Mouse (Mus musculus): ENCODE results near the gene Krt23.
A peak's percentile ranks its signal among the peaks of the same experiment; 100 is the strongest.

Gene Krt23

GRCm38 (mm10) chr11:99492733-99493573, at the start of gene Krt23:
Gene Krt23, minus strand, starts transcription at chr11:99493137.
- DNase-seq = no peak

GRCm38 (mm10) chr11:99539721-99540120, 46.8 kb upstream of the Krt23 start:
- DNase-seq = peak; percentile 37 to 45

- no peak for DNase-seq
Observed at GRCm38 (mm10) chr11:99521288-99521860, 28.4 kb upstream of the Krt23 start, which contains the start of gene Krt39. Gene Krt39, minus strand, starts transcription at chr11:99521338.

- DNase-seq = no peak
Observed at GRCm38 (mm10) chr11:99514098-99514497, 21.2 kb upstream of the Krt23 start.

- no peak for DNase-seq
Observed at GRCm38 (mm10) chr11:99500095-99500805, 7.3 kb upstream of the Krt23 start.

GRCm38 (mm10) chr11:99496460-99496859, 3.5 kb upstream of the Krt23 start:
- no peak for DNase-seq

GRCm38 (mm10) chr11:99494741-99495140, 1.8 kb upstream of the Krt23 start:
- no peak for DNase-seq

GRCm38 (mm10) chr11:99493574-99493850, 575 bp upstream of the Krt23 start:
- no peak for DNase-seq

GRCm38 (mm10) chr11:99491040-99491439, 1.9 kb downstream of the Krt23 start:
- no peak for DNase-seq

- DNase-seq = no peak
Observed at GRCm38 (mm10) chr11:99490624-99491023, 2.3 kb downstream of the Krt23 start.

GRCm38 (mm10) chr11:99489233-99489632, 3.7 kb downstream of the Krt23 start:
- DNase-seq = no peak

- no peak for DNase-seq
Observed at GRCm38 (mm10) chr11:99474981-99475380, 18.0 kb downstream of the Krt23 start.

- DNase-seq = no peak
Observed at GRCm38 (mm10) chr11:99473433-99473832, 19.5 kb downstream of the Krt23 start.

GRCm38 (mm10) chr11:99472405-99472804, 20.5 kb downstream of the Krt23 start:
- DNase-seq = no peak

- DNase-seq = no peak
Observed at GRCm38 (mm10) chr11:99471946-99472345, 21.0 kb downstream of the Krt23 start.

- no peak for DNase-seq
Observed at GRCm38 (mm10) chr11:99469228-99469627, 23.7 kb downstream of the Krt23 start.

GRCm38 (mm10) chr11:99468566-99468965, 24.4 kb downstream of the Krt23 start:
- no peak for DNase-seq

GRCm38 (mm10) chr11:99466316-99466715, 26.6 kb downstream of the Krt23 start:
- DNase-seq = no peak

GRCm38 (mm10) chr11:99464836-99465235, 28.1 kb downstream of the Krt23 start:
- DNase-seq = peak; percentile 67 to 80

GRCm38 (mm10) chr11:99463155-99463554, 29.8 kb downstream of the Krt23 start:
- peak; percentile 47 to 62 for DNase-seq

GRCm38 (mm10) chr11:99461736-99462135, 31.2 kb downstream of the Krt23 start:
- no peak for DNase-seq

- DNase-seq = no peak
Observed at GRCm38 (mm10) chr11:99458887-99459286, 34.0 kb downstream of the Krt23 start.

- no peak for DNase-seq
Observed at GRCm38 (mm10) chr11:99454759-99455158, 38.2 kb downstream of the Krt23 start.

- DNase-seq = no peak
Observed at GRCm38 (mm10) chr11:99454044-99454443, 38.9 kb downstream of the Krt23 start.

Data from cerebellum, adult 18-20 months (tissue).